Mouse (Mus musculus) liver, adult 2 months (tissue): ENCODE results near the gene Mecom. TPM values are rescaled to one million over a fixed set of nuclear protein-coding genes. Genes with fewer than 3 reads are reported as not detected.

Experiments used
- DNase-seq: peaks from one replicate; pipeline ENCODE4 v3.0.0-alpha.2; 2011; ENCODE audit warnings: low read depth, low spot score; ENCODE audit errors: extremely low read depth
- H3K27ac ChIP-seq: fragments of 200-500 bp; replicated peaks from 2 replicates; pipeline ENCODE4 v1.5.1; 2012; ENCODE audit warnings: low read depth, mild to moderate bottlenecking, control low read depth, inconsistent platforms, low read length; ENCODE audit not compliant: insufficient read depth
- H3K27me3 ChIP-seq: fragments of 200-500 bp; 2 replicates; pipeline ENCODE4 v1.6.1; 2012; ENCODE audit warnings: mild to moderate bottlenecking, moderate library complexity, low read length, inconsistent platforms; ENCODE audit not compliant: control insufficient read depth, insufficient read depth
- H3K36me3 ChIP-seq: fragments of 200-500 bp; 2 replicates; pipeline ENCODE4 v1.6.1; 2012; ENCODE audit warnings: low read length, inconsistent platforms; ENCODE audit not compliant: control insufficient read depth, insufficient read depth
- H3K4me1 ChIP-seq: fragments of 200-500 bp; 2 replicates; pipeline ENCODE4 v1.6.1; 2011; ENCODE audit warnings: low read length; ENCODE audit not compliant: control insufficient read depth, insufficient read depth
- H3K4me3 ChIP-seq: fragments of 200-500 bp; 2 replicates; pipeline ENCODE4 v1.5.1; 2011; ENCODE audit warnings: low read depth, mild to moderate bottlenecking, control low read depth, low read length, moderate library complexity; ENCODE audit not compliant: insufficient read depth
- H3K79me2 ChIP-seq: fragments of 200-500 bp; 2 replicates; pipeline ENCODE4 v1.6.1; 2012; ENCODE audit warnings: inconsistent platforms, mild to moderate bottlenecking, low read length, moderate library complexity; ENCODE audit not compliant: control insufficient read depth, insufficient read depth
- H3K9ac ChIP-seq: fragments of 200-500 bp; 2 replicates; pipeline ENCODE4 v1.6.1; 2012; ENCODE audit warnings: low read depth, mild to moderate bottlenecking, control low read depth, inconsistent platforms, low read length
- CTCF ChIP-seq: fragments of 200-500 bp; IDR thresholded peaks from 2 replicates; pipeline ENCODE4 v1.5.1; 2011; ENCODE audit warnings: low read depth, low read length, control low read depth
- POLR2A ChIP-seq: fragments of 200-500 bp; IDR thresholded peaks from 2 replicates; pipeline ENCODE4 v1.6.1; 2011; ENCODE audit warnings: low read length, control low read depth; ENCODE audit not compliant: insufficient read depth; ENCODE audit errors: extremely low read depth
- WGBS: fragments of 180-500 bp; shearing (Covaris S2); methylation state at CpG from one replicate; pipeline ENCODE4 v1.1.7; 2018; 5-methylcytosine and 5-hydroxymethylcytosine counted together
- polyA plus RNA-seq: library from polyadenylated mRNA; depleted of rRNA; stranded (reverse); fragments of >200 nt; gene quantifications from 2 replicates; pipeline ENCODE4 v1.2.3, GENCODE M21; 2012
- total RNA-seq: library from RNA; depleted of rRNA; stranded (reverse); fragments of >200 nt; gene quantifications from 2 replicates; pipeline ENCODE4 v1.2.3, GENCODE M21; 2014

The Mecom gene
- total and polyA plus RNA-seq, 2 experiments, result 0.39 to 1.4 TPM

- no peaks in the 10 kb centered on the region for H3K79me2 ChIP-seq
- H3K27ac ChIP-seq, result no peak overlapping the region
- H3K27me3 ChIP-seq, result no peaks in the 10 kb centered on the region
- H3K36me3 ChIP-seq, result no peaks in the 10 kb centered on the region
- 75% methylated on average over 5 of the region's 5 CpGs for WGBS
- DNase-seq, result no peak
- TF ChIP-seq CTCF (no peak), POLR2A (no peak)
- H3K4me3 ChIP-seq, result no peak overlapping the region
- no peak overlapping the region for H3K9ac ChIP-seq
- 0 out of 2 replicates have a peak, but pooled peaks cover 2% of the 10 kb centered on the region for H3K4me1 ChIP-seq
Measured at GRCm38 (mm10) chr3:30187812-30188469, 359.9 kb downstream of the Mecom start.

- no peaks in the 10 kb centered on the region for H3K36me3 ChIP-seq
- H3K27me3 ChIP-seq, result no peaks in the 10 kb centered on the region
- H3K4me1 ChIP-seq, result no peaks in the 10 kb centered on the region
- H3K9ac ChIP-seq, result no peak overlapping the region
- no peak overlapping the region for H3K4me3 ChIP-seq
- H3K79me2 ChIP-seq, result no peaks in the 10 kb centered on the region
- WGBS, result 86% methylated on average over 8 of the region's 8 CpGs
- no peak for DNase-seq
- no peak overlapping the region for H3K27ac ChIP-seq
- no peak for TF ChIP-seq CTCF
- TF ChIP-seq POLR2A, result no peak
Measured at GRCm38 (mm10) chr3:30181807-30182481, 365.9 kb downstream of the Mecom start.

DNA sequence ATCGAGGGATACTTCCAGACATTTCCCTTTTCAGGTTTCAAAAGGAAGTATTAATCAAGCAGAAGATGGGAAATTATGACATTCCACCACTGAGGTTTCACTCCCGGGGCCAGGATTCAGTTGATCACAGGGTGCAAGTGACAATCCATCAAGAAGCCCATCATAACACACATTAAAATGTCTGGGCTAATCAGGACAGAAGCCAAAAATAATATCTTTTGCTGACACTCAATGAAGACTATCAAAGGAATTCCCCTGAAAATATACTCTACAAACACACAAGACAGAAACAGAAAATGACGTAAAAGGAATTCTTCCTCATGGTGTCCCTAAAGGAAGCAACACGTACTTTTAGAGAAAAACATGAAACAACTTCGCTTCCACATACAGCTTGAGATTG lies 371.2 kb downstream of the Mecom start:
- TF ChIP-seq CTCF, result no peak
- TF ChIP-seq POLR2A, result no peak
- Histone ChIP-seq H3K36me3 (no peaks in the 10 kb centered on the region), H3K79me2 (no peaks in the 10 kb centered on the region), H3K27me3 (no peaks in the 10 kb centered on the region), H3K27ac (no peak overlapping the region), H3K4me1 (no peaks in the 10 kb centered on the region), H3K4me3 (no peak overlapping the region), H3K9ac (no peak overlapping the region)
- 76% methylated on average over 5 of the region's 5 CpGs for WGBS
- DNase-seq, result no peak

GRCm38 (mm10) chr3:30173812-30174211 lies 374.0 kb downstream of the Mecom start:
- Histone ChIP-seq H3K9ac (no peak overlapping the region), H3K4me1 (no peaks in the 10 kb centered on the region), H3K27me3 (no peaks in the 10 kb centered on the region), H3K4me3 (no peak overlapping the region), H3K79me2 (no peaks in the 10 kb centered on the region), H3K36me3 (no peaks in the 10 kb centered on the region), H3K27ac (no peak overlapping the region)
- TF ChIP-seq POLR2A (no peak), CTCF (no peak)
- no peak for DNase-seq
- 59% methylated on average over 3 of the region's 3 CpGs for WGBS

- Histone ChIP-seq H3K9ac (no peak overlapping the region), H3K27ac (no peak overlapping the region), H3K79me2 (no peaks in the 10 kb centered on the region), H3K4me3 (no peak overlapping the region), H3K27me3 (no peaks in the 10 kb centered on the region), H3K36me3 (no peaks in the 10 kb centered on the region), H3K4me1 (no peaks in the 10 kb centered on the region)
- 72% methylated on average over 3 of the region's 3 CpGs for WGBS
- TF ChIP-seq POLR2A, result no peak
- no peak for TF ChIP-seq CTCF
- DNase-seq, result no peak
Measured at GRCm38 (mm10) chr3:30168396-30169186, 379.2 kb downstream of the Mecom start.

DNA sequence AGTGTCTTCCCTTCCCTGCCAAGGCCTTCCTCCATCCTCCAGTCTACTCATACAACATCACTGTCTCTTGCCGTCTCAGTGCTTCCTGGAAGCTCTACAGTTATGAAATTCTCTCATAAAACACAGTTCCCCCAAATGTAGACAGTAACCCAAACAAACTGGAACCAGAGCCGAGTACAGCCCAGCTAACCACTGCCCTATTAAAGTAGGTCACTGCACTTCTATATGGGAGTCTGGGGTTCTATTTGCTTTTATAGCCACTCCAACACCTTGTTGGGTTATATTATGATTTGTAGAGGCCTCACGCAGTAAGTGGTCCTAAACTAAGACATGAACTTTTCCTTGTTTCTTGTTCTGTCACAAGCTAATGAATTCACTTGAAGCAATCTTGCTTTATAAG lies 380.8 kb downstream of the Mecom start:
- 91% methylated on average over 3 of the region's 3 CpGs for WGBS
- no peak for DNase-seq
- H3K27ac ChIP-seq, result no peak overlapping the region
- H3K9ac ChIP-seq, result no peak overlapping the region
- H3K4me3 ChIP-seq, result no peak overlapping the region
- H3K79me2 ChIP-seq, result no peaks in the 10 kb centered on the region
- no peaks in the 10 kb centered on the region for H3K27me3 ChIP-seq
- TF ChIP-seq CTCF, result no peak
- TF ChIP-seq POLR2A, result no peak
- H3K36me3 ChIP-seq, result no peaks in the 10 kb centered on the region
- no peaks in the 10 kb centered on the region for H3K4me1 ChIP-seq
